Mouse (Mus musculus): Measurements from ENCODE around the gene Cacna1c. TPM values are rescaled to one million over a fixed set of nuclear protein-coding genes. Genes with fewer than 3 reads are reported as not detected.

The Cacna1c gene
- polyA plus RNA-seq, 1 experiment: 19.1 TPM

- no peak for TF ChIP-seq POLR2A (IDR thresholded peaks at IDR 0.05; ENCODE audit: borderline replicate concordance, extremely low read depth, insufficient read depth, insufficient read length, poor library complexity, severe bottlenecking)
- no peak for TF ChIP-seq CTCF (IDR thresholded peaks at IDR 0.05; ENCODE audit: borderline replicate concordance, extremely low read depth, insufficient read depth, insufficient read length)
Measured at GRCm38 (mm10) chr6:118907704-118908103, 288.5 kb downstream of the Cacna1c start.

GRCm38 (mm10) chr6:118906878-118907277 is 289.3 kb downstream of the Cacna1c start:
- DNase-seq (ENCODE audit: low read depth): no peak
- TF ChIP-seq CTCF (IDR thresholded peaks at IDR 0.05; ENCODE audit: borderline replicate concordance, extremely low read depth, insufficient read depth, insufficient read length): no peak
- TF ChIP-seq POLR2A (IDR thresholded peaks at IDR 0.05; ENCODE audit: borderline replicate concordance, extremely low read depth, insufficient read depth, insufficient read length, poor library complexity, severe bottlenecking): no peak

More at GRCm38 (mm10) chr6:118907704-118908103, 288.5 kb downstream of the Cacna1c start:
- no peak for DNase-seq (ENCODE audit: low read depth)

- TF ChIP-seq POLR2A (IDR thresholded peaks at IDR 0.05; ENCODE audit: borderline replicate concordance, extremely low read depth, insufficient read depth, insufficient read length, poor library complexity, severe bottlenecking) (no peak), CTCF (IDR thresholded peaks at IDR 0.05; ENCODE audit: borderline replicate concordance, extremely low read depth, insufficient read depth, insufficient read length) (no peak)
- no peak for DNase-seq (ENCODE audit: low read depth)
Measured at GRCm38 (mm10) chr6:118899688-118900087, 296.5 kb downstream of the Cacna1c start.

- DNase-seq (ENCODE audit: low read depth): no peak
- TF ChIP-seq POLR2A (IDR thresholded peaks at IDR 0.05; ENCODE audit: borderline replicate concordance, extremely low read depth, insufficient read depth, insufficient read length, poor library complexity, severe bottlenecking): no peak
- no peak for TF ChIP-seq CTCF (IDR thresholded peaks at IDR 0.05; ENCODE audit: borderline replicate concordance, extremely low read depth, insufficient read depth, insufficient read length)
Measured at GRCm38 (mm10) chr6:118897101-118897500, 299.1 kb downstream of the Cacna1c start.

GRCm38 (mm10) chr6:118894043-118894442 is 302.2 kb downstream of the Cacna1c start:
- no peak for DNase-seq (ENCODE audit: low read depth)
- TF ChIP-seq POLR2A (IDR thresholded peaks at IDR 0.05; ENCODE audit: borderline replicate concordance, extremely low read depth, insufficient read depth, insufficient read length, poor library complexity, severe bottlenecking) (no peak), CTCF (IDR thresholded peaks at IDR 0.05; ENCODE audit: borderline replicate concordance, extremely low read depth, insufficient read depth, insufficient read length) (no peak)

GRCm38 (mm10) chr6:118889441-118889840 is 306.8 kb downstream of the Cacna1c start:
- no peak for DNase-seq (ENCODE audit: low read depth)
- TF ChIP-seq CTCF (IDR thresholded peaks at IDR 0.05; ENCODE audit: borderline replicate concordance, extremely low read depth, insufficient read depth, insufficient read length): no peak
- TF ChIP-seq POLR2A (IDR thresholded peaks at IDR 0.05; ENCODE audit: borderline replicate concordance, extremely low read depth, insufficient read depth, insufficient read length, poor library complexity, severe bottlenecking): no peak

- TF ChIP-seq CTCF (IDR thresholded peaks at IDR 0.05; ENCODE audit: borderline replicate concordance, extremely low read depth, insufficient read depth, insufficient read length) (no peak), POLR2A (IDR thresholded peaks at IDR 0.05; ENCODE audit: borderline replicate concordance, extremely low read depth, insufficient read depth, insufficient read length, poor library complexity, severe bottlenecking) (no peak)
Measured at GRCm38 (mm10) chr6:118887032-118887431, 309.2 kb downstream of the Cacna1c start.

GRCm38 (mm10) chr6:118884961-118885360 is 311.3 kb downstream of the Cacna1c start:
- TF ChIP-seq POLR2A (IDR thresholded peaks at IDR 0.05; ENCODE audit: borderline replicate concordance, extremely low read depth, insufficient read depth, insufficient read length, poor library complexity, severe bottlenecking) (no peak), CTCF (IDR thresholded peaks at IDR 0.05; ENCODE audit: borderline replicate concordance, extremely low read depth, insufficient read depth, insufficient read length) (no peak)
- DNase-seq (ENCODE audit: low read depth): no peak

More at GRCm38 (mm10) chr6:118887032-118887431, 309.2 kb downstream of the Cacna1c start:
- no peak for DNase-seq (ENCODE audit: low read depth)

- no peak for DNase-seq (ENCODE audit: low read depth)
- TF ChIP-seq POLR2A (IDR thresholded peaks at IDR 0.05; ENCODE audit: borderline replicate concordance, extremely low read depth, insufficient read depth, insufficient read length, poor library complexity, severe bottlenecking): no peak
- TF ChIP-seq CTCF (IDR thresholded peaks at IDR 0.05; ENCODE audit: borderline replicate concordance, extremely low read depth, insufficient read depth, insufficient read length): no peak
Measured at GRCm38 (mm10) chr6:118884073-118884551, 312.1 kb downstream of the Cacna1c start.

GRCm38 (mm10) chr6:118876204-118876603 is 320.0 kb downstream of the Cacna1c start:
- TF ChIP-seq CTCF (IDR thresholded peaks at IDR 0.05; ENCODE audit: borderline replicate concordance, extremely low read depth, insufficient read depth, insufficient read length) (no peak), POLR2A (IDR thresholded peaks at IDR 0.05; ENCODE audit: borderline replicate concordance, extremely low read depth, insufficient read depth, insufficient read length, poor library complexity, severe bottlenecking) (no peak)
- DNase-seq (ENCODE audit: low read depth): no peak

- TF ChIP-seq POLR2A (IDR thresholded peaks at IDR 0.05; ENCODE audit: borderline replicate concordance, extremely low read depth, insufficient read depth, insufficient read length, poor library complexity, severe bottlenecking) (no peak), CTCF (IDR thresholded peaks at IDR 0.05; ENCODE audit: borderline replicate concordance, extremely low read depth, insufficient read depth, insufficient read length) (no peak)
- DNase-seq (ENCODE audit: low read depth): peak; percentile 40
Measured at GRCm38 (mm10) chr6:118870241-118870841, 325.9 kb downstream of the Cacna1c start.

GRCm38 (mm10) chr6:118867384-118867783 is 328.8 kb downstream of the Cacna1c start:
- DNase-seq (ENCODE audit: low read depth): no peak
- no peak for TF ChIP-seq CTCF (IDR thresholded peaks at IDR 0.05; ENCODE audit: borderline replicate concordance, extremely low read depth, insufficient read depth, insufficient read length)
- TF ChIP-seq POLR2A (IDR thresholded peaks at IDR 0.05; ENCODE audit: borderline replicate concordance, extremely low read depth, insufficient read depth, insufficient read length, poor library complexity, severe bottlenecking): no peak
